Mouse (Mus musculus) CD4-positive, CD25-positive, alpha-beta regulatory T cell, adult 2 months (primary cell): ENCODE data around the gene 4931428F04Rik.
"Not testable (repeated sequence)": the region's sequence is repeated elsewhere in the genome, so short reads cannot be mapped to it uniquely, and the experiment has no call there.

ENCODE experiments used
- DNase-seq: peaks from one replicate; pipeline ENCODE4 v3.0.0-alpha.2; 2012; ENCODE audit warnings: low read depth, low spot score

Gene 4931428F04Rik

GRCm38 (mm10) chr8:105307670-105308069 is 18.0 kb upstream of the 4931428F04Rik start:
- no peak for DNase-seq

GRCm38 (mm10) chr8:105306146-105306691 is 16.6 kb upstream of the 4931428F04Rik start:
- no peak for DNase-seq

- peak; percentile 68 for DNase-seq
Observed at GRCm38 (mm10) chr8:105305211-105306145, 15.8 kb upstream of the 4931428F04Rik start, which contains the start of gene Elmo3. Gene Elmo3 (plus strand): TSS chr8:105305601.

GRCm38 (mm10) chr8:105304325-105305210 is 14.9 kb upstream of the 4931428F04Rik start:
- peak; percentile 55 for DNase-seq

GRCm38 (mm10) chr8:105303874-105304273 is 14.2 kb upstream of the 4931428F04Rik start:
- DNase-seq: no peak

GRCm38 (mm10) chr8:105303396-105303795 is 13.7 kb upstream of the 4931428F04Rik start:
- DNase-seq: no peak

- no peak for DNase-seq
Observed at GRCm38 (mm10) chr8:105299962-105300361, 10.3 kb upstream of the 4931428F04Rik start.

- DNase-seq: no peak
Observed at GRCm38 (mm10) chr8:105298351-105299252, 8.9 kb upstream of the 4931428F04Rik start.

GRCm38 (mm10) chr8:105297511-105298192 is 8.0 kb upstream of the 4931428F04Rik start, which contains the start of gene E2f4:
Gene E2f4 (plus strand): TSS chr8:105297663.
- DNase-seq: peak; percentile 92

GRCm38 (mm10) chr8:105295895-105296573 is 6.4 kb upstream of the 4931428F04Rik start, which contains the start of gene Exoc3l:
Gene Exoc3l (minus strand): TSS chr8:105296101.
- DNase-seq: no peak

GRCm38 (mm10) chr8:105295256-105295655 is 5.6 kb upstream of the 4931428F04Rik start:
- no peak for DNase-seq

- no peak for DNase-seq
Observed at GRCm38 (mm10) chr8:105294776-105295175, 5.1 kb upstream of the 4931428F04Rik start.

- DNase-seq: no peak
Observed at GRCm38 (mm10) chr8:105293405-105293804, 3.7 kb upstream of the 4931428F04Rik start.

GRCm38 (mm10) chr8:105292471-105292870 is 2.8 kb upstream of the 4931428F04Rik start:
- DNase-seq: no peak

GRCm38 (mm10) chr8:105291802-105292201 is 2.1 kb upstream of the 4931428F04Rik start:
- not testable (repeated sequence) for DNase-seq

GRCm38 (mm10) chr8:105291364-105291763 is 1.7 kb upstream of the 4931428F04Rik start:
- DNase-seq: not testable (repeated sequence)

- DNase-seq: peak; percentile 94
Observed at GRCm38 (mm10) chr8:105290554-105291314, 1.1 kb upstream of the 4931428F04Rik start.

- DNase-seq: peak; percentile 97
Observed at GRCm38 (mm10) chr8:105288958-105289732, 519 bp downstream of the 4931428F04Rik start.
